Mouse (Mus musculus): Measurements from ENCODE around the gene Sec13.

- TF ChIP-seq CTCF (IDR thresholded peaks at IDR 0.05; ENCODE audit: low read depth, low read length) (no peak), POLR2A (IDR thresholded peaks at IDR 0.05; ENCODE audit: insufficient read depth, low read length) (no peak), EP300 (IDR thresholded peaks at IDR 0.05; ENCODE audit: insufficient read depth, low read depth, low read length) (no peak)
Observed at GRCm38 (mm10) chr6:113745117-113745516, 4.6 kb upstream of the Sec13 start.
